Mouse (Mus musculus): ENCODE data around the gene Htra2.

GRCm38 (mm10) chr6:83084477-83084876, 29.4 kb upstream of the Htra2 start:
- TF ChIP-seq EP300 (IDR thresholded peaks at IDR 0.05; ENCODE audit: low read depth) (no peak), CTCF (IDR thresholded peaks at IDR 0.05; ENCODE audit: low read depth) (no peak)
